Mouse (Mus musculus) kidney, adult 2 months (tissue): Measurements from ENCODE around the gene Fst. TPM values are rescaled to one million over a fixed set of nuclear protein-coding genes. Genes with fewer than 3 reads are reported as not detected.

Experiments used
- DNase-seq: peaks from one replicate; pipeline ENCODE4 v3.0.0; 2021
- H3K27ac ChIP-seq: fragments of 200-500 bp; 2 replicates; pipeline ENCODE4 v1.5.1; 2012; ENCODE audit warnings: low read depth, low read length, control low read depth, inconsistent platforms; ENCODE audit not compliant: insufficient read depth
- H3K27me3 ChIP-seq: fragments of 200-500 bp; replicated peaks from 2 replicates; pipeline ENCODE4 v1.6.1; 2012; ENCODE audit warnings: mild to moderate bottlenecking, moderate library complexity, low read length, inconsistent platforms; ENCODE audit not compliant: control insufficient read depth, insufficient read depth
- H3K36me3 ChIP-seq: fragments of 200-500 bp; 2 replicates; pipeline ENCODE4 v1.6.1; 2012; ENCODE audit warnings: mild to moderate bottlenecking, moderate library complexity, low read length, inconsistent platforms; ENCODE audit not compliant: control insufficient read depth, insufficient read depth
- H3K4me1 ChIP-seq: fragments of 200-500 bp; 2 replicates; pipeline ENCODE4 v1.6.1; 2011; ENCODE audit warnings: low read length; ENCODE audit not compliant: control insufficient read depth, insufficient read depth
- H3K4me3 ChIP-seq: fragments of 200-500 bp; 2 replicates; pipeline ENCODE4 v1.5.1; 2011; ENCODE audit warnings: mild to moderate bottlenecking, low read depth, low read length, control low read depth; ENCODE audit not compliant: insufficient read depth
- CTCF ChIP-seq: fragments of 200-500 bp; conservative IDR thresholded peaks from 2 replicates; pipeline ENCODE4 v1.5.1; 2011; ENCODE audit warnings: low read depth, mild to moderate bottlenecking, control low read depth, low read length, moderate library complexity, mixed read lengths; ENCODE audit not compliant: insufficient read depth, insufficient read length
- POLR2A ChIP-seq: fragments of 200-500 bp; IDR thresholded peaks from one replicate; pipeline ENCODE4 v1.6.1; 2011; ENCODE audit warnings: low read depth, low read length, control low read depth
- WGBS: fragments of 180-500 bp; shearing (Covaris S2); methylation state at CpG from one replicate; pipeline ENCODE4 v1.1.7; 2018; 5-methylcytosine and 5-hydroxymethylcytosine counted together
- polyA plus RNA-seq: library from polyadenylated mRNA; depleted of rRNA; stranded (reverse); fragments of >200 nt; gene quantifications from 2 replicates; pipeline ENCODE4 v1.2.3, GENCODE M21; 2012; rRNA removed

Gene Fst
- polyA plus RNA-seq, 1 experiment: 6.4 TPM

DNA sequence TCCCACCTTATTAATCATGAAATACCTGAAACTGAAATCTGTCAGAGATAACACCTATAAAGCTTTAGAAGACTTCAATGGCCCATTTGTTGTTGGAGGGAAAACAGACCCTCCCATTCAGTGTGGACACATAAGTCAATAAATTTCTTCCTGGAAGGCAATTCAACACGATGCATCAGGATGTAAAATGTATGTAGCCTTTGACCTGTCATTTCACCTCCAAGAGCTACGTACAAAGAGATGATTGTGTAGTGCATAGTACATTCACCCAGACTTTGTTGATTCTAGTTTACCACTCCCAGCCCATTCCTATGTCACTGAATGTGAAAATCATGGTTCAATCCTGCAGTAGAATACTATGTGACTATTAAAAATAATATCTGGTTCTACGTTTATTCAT is 39.4 kb downstream of the Fst start:
- no peak for DNase-seq
- no peak for TF ChIP-seq POLR2A
- no peak for TF ChIP-seq CTCF
- WGBS: 64% methylated on average over 3 of the region's 3 CpGs
- no peak overlapping the region for H3K27ac ChIP-seq
- no peak overlapping the region for H3K4me3 ChIP-seq
- H3K4me1 ChIP-seq: no peaks in the 10 kb centered on the region
- H3K36me3 ChIP-seq: no peaks in the 10 kb centered on the region
- no peaks in the 10 kb centered on the region for H3K27me3 ChIP-seq

DNA sequence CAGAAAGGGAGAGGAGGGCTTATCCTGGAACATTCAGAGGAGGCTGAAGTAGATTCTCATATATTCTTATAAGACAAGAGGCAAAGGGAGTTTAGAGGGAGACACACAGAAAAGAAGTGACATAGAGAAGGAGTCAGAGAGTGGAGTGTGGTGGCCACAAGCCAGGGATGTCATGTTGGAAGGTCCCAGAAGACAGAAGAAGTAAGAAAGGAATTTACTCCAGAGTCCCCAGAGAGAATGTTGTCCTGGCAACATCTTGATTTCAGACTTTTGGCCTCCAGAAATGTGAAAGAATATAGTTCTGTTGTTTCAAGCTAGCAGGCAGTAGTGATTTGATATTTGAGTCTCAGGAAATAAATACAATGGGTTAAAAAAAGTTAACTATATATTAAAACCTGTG is 46.4 kb downstream of the Fst start:
- Histone ChIP-seq H3K4me1 (no peaks in the 10 kb centered on the region), H3K27ac (no peak overlapping the region)
- no peak for DNase-seq

DNA sequence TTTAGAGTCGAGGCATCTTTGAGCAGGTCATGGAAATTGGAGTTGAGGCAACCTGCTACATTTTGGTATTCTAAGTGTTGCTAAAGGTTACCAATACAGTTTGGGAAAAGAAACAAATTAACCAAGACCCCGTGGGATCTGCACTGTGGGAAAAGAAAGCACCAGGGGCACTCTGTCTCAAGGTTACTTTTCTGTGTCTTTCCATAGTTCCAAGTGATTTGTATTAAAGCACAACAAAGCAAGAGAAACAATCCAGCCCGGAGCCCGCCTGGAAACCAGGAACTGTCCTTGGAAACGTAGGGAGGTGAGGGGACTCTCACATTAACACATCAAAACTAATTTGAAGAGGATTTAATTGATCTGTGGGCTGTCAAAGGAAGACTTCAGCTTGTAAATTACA is 51.9 kb downstream of the Fst start:
- H3K27ac ChIP-seq: no peak overlapping the region
- no peaks in the 10 kb centered on the region; the same call in 1 of the 2 replicates for H3K27me3 ChIP-seq
- no peaks in the 10 kb centered on the region for H3K4me1 ChIP-seq
- 24% methylated on average over 5 of the region's 5 CpGs for WGBS
- H3K36me3 ChIP-seq: no peaks in the 10 kb centered on the region
- TF ChIP-seq POLR2A (no peak), CTCF (no peak)
- no peak overlapping the region for H3K4me3 ChIP-seq
- no peak for DNase-seq

More for the DNA sequence above, 46.4 kb downstream of the Fst start:
- TF ChIP-seq CTCF: no peak
- TF ChIP-seq POLR2A: no peak
- Histone ChIP-seq H3K4me3 (no peak overlapping the region), H3K27me3 (no peaks in the 10 kb centered on the region), H3K36me3 (no peaks in the 10 kb centered on the region)

DNA sequence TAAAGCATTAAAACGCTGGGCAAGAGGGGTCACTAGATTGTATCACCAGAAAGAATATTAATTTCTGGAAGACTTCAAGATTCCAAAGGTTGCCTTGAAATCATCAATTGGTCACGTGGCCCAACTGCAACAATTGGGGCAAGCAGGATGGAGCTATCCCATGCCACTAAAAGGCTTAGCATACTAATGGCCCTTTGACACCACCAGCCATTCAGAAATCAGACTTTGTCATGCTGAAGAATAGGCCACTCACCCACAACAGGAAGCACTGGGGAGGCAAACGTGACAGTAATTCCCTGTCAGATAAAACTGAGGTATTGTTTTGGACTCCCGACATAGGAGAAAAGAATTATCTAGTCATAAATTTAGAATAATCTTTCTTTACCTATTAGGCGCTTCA is 52.3 kb downstream of the Fst start:
- 43% methylated on average over 5 of the region's 5 CpGs for whole genome bisulfite sequencing
- TF ChIP-seq POLR2A: no peak
- no peak for TF ChIP-seq CTCF

DNA sequence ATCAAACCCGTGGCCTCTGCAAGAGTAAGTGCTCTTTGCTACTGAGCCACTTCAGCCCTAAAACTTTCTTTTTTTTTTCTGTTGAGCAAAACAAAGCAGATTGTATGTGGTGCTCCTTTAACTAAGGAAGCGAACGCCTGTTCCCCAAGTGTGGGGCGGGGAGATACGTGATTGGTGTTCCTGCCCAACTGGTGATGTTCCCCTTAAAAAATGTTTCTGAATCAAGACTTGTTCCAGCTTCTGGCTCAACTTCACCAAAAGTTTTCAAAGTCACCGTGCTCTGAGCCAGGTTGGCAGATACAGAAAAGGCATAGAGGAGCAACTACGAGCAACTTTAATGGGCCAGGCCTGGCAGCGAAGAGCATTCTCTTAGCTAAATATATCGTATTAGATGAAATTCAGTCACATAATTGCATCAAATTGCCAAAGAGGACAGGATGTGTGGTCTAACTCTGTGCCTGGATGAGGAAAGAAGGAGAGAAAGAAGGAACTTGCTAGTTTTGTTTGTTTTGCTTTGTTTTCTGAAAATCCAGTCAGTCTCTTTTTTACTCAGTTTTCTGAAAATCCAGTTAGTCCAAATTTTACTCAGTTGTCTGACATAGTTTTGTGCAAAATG is 53.5 kb downstream of the Fst start:
- Histone ChIP-seq H3K4me1 (no peaks in the 10 kb centered on the region), H3K27ac (no peak overlapping the region), H3K27me3 (no peaks in the 10 kb centered on the region; the same call in 1 of the 2 replicates), H3K36me3 (no peaks in the 10 kb centered on the region), H3K4me3 (no peak overlapping the region)
- WGBS: 93% methylated on average over 9 of the region's 9 CpGs
- TF ChIP-seq POLR2A: no peak
- TF ChIP-seq CTCF: no peak
- DNase-seq: no peak

More for the DNA sequence above, 52.3 kb downstream of the Fst start:
- H3K27me3 ChIP-seq: no peaks in the 10 kb centered on the region; the same call in 1 of the 2 replicates
- H3K27ac ChIP-seq: no peak overlapping the region
- no peak for DNase-seq
- H3K4me1 ChIP-seq: no peaks in the 10 kb centered on the region
- no peaks in the 10 kb centered on the region for H3K36me3 ChIP-seq
- no peak overlapping the region for H3K4me3 ChIP-seq

Other genes starting within 250 kb of the Fst start
- 77.4 and 136 TPM in 2 replicates for gene Ndufs4, start 70.7 kb downstream of the Fst start, polyA plus RNA-seq